Mouse (Mus musculus) hematopoietic stem cell, adult 5-6 weeks (primary cell): ENCODE results near the gene Tpst2. TPM values are rescaled to one million over a fixed set of nuclear protein-coding genes. Genes with fewer than 3 reads are reported as not detected.

Source experiments
- ATAC-seq, 2 experiments: fragments of 125-278 bp in 1 of 2; replicated peaks in 1 of 2; 2 replicates each; pipeline ENCODE4 v1.8.0; 2016 to 2017; ENCODE audit warnings: inconsistent platforms in 2 of 2, mild to moderate bottlenecking in 2 of 2, moderate number of reproducible peaks in 2 of 2, low read depth in 1 of 2, moderate TSS enrichment in 1 of 2; ENCODE audit not compliant: low FRiP score in 2 of 2, poor library complexity in 2 of 2, severe bottlenecking in 2 of 2, insufficient read depth in 1 of 2, low TSS enrichment in 1 of 2
- total RNA-seq: library from RNA; stranded (forward); fragments of 172-1452, 232-1000 nt; gene quantifications from 2 replicates; pipeline ENCODE4 v1.2.3, GENCODE M21; 2017

The Tpst2 gene
- total RNA-seq, 1 experiment from 2014 or later = 41.9 TPM

GRCm38 (mm10) chr5:112337004-112337403, 60.5 kb downstream of the Tpst2 start:
- ATAC-seq = no peak

GRCm38 (mm10) chr5:112339215-112339614, 62.7 kb downstream of the Tpst2 start:
- no peak for ATAC-seq

- ATAC-seq = peak; percentile 44 to 79
These were observed 66.1 kb downstream of the Tpst2 start, which contains the start of the genes Srrd and Hps4 for GRCm38 (mm10) chr5:112342463-112343204. Gene Srrd (minus strand): TSS chr5:112343040. Gene Hps4 (plus strand): TSS chr5:112343083.

GRCm38 (mm10) chr5:112343205-112343595, 66.7 kb downstream of the Tpst2 start:
- peak; percentile 41 to 50; a peak in 3 of 4 replicates for ATAC-seq

GRCm38 (mm10) chr5:112344092-112344960, 67.8 kb downstream of the Tpst2 start:
- ATAC-seq = no peak

GRCm38 (mm10) chr5:112346211-112346965, 69.9 kb downstream of the Tpst2 start:
- ATAC-seq = no peak

DNA sequence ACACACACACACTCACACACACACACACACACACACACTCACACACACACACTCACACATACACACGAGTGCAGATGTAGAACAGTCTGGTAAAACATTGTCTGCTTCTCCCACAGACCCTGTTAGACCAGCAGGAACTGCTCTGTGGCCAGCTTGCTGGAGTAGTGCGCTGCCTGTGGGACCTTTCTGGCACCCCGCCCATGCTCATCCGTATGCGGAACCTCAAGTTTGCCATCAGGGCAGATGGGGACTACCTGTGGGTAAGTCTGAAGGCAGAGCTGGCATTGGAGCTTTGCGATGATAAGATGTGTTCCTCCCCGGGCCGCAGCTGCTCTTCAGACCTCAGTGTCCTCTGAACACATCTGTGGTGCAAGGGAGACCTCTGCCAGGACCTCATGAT, 72.7 kb downstream of the Tpst2 start:
- no peak for ATAC-seq

GRCm38 (mm10) chr5:112355493-112355892, 79.0 kb downstream of the Tpst2 start:
- no peak; a peak in 1 of 4 replicates for ATAC-seq

GRCm38 (mm10) chr5:112355910-112356309, 79.4 kb downstream of the Tpst2 start, which contains the start of gene Gm6583:
Gene Gm6583 (minus strand): TSS chr5:112356033.
- no peak for ATAC-seq

GRCm38 (mm10) chr5:112356322-112356721, 79.8 kb downstream of the Tpst2 start:
- no peak for ATAC-seq

DNA sequence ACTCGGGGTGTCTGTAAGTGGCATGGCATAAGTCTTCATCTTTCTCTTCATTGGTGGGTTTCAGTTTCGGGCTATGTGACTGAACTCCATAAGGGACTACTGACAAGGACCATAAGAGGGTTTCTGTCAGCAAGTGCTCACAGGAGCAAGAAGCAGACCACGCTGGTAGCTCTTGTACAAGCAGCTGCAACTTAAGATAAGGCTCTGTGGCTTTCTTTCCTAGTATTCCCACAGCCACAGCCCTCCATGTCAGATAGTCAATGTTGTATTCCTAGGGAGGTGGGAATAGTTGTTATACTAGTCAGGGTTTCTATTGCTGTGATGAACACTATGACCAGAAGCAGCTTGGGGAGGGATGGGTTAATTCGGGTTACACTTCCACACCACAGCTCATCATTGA, 83.0 kb downstream of the Tpst2 start:
- ATAC-seq = no peak

DNA sequence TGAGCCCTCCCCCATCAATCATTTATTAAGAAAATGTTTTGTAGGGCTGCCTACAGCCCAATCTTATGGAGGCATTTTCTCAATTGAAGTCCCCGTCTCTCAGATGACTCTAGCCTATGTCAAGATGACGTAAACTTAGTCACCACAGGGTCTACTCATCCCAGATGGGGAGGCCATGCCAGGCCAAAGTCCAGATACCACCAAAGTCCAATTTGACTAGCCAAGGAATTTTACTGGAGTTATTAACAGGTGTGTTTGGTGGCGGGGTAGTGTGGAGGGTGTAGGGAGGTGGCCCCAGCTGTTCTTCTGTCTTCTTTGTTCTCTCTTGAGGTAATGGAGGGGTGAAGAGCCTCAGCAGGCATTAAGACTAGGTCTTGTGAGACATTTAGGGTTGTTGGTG, 83.6 kb downstream of the Tpst2 start:
- no peak for ATAC-seq

DNA sequence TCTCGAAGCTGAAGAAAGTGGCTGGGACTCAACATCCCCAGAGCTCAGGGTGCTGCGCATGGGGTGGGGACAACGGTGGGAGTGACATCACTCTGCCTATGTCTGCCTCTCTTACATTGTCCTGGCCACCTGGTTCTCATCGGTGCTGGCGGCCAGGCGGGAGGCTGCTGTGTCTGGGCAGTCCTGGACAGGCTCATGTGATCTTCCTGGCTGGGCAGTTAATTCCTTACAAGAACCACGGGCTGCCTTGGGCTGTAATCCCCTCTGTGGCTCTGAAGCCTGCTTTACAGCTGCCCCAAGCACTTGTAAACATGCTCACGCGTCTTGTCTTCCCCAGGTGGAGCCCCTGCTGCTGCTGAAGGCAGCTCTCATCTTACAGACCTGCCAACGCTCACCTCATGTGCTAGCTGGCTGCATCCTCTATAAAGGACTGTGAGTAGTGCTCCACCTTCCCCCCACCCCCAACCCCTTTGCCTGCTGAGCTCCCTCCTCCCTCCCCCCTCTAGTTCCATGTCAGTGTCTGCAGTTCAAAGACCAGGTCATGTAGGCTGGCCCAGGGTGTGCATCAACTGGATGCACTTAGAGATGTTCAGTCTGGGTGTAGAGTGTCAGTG, 87.8 kb downstream of the Tpst2 start:
- no peak for ATAC-seq

Other genes starting within 250 kb of the Tpst2 start
- gene Cryba4, start 24.2 kb upstream of the Tpst2 start, total RNA-seq = 0.63 TPM in 1 of 2 replicates, not detected in the other
- not detected in 2 replicates for gene Crybb1, start 20.9 kb upstream of the Tpst2 start, total RNA-seq
- 21.5 and 22.2 TPM in 2 replicates for gene Tfip11, start 49.7 kb downstream of the Tpst2 start, total RNA-seq
- 15.5 and 16.5 TPM in 2 replicates for gene Srrd, start 66.3 kb downstream of the Tpst2 start, total RNA-seq
- gene Hps4, start 66.4 kb downstream of the Tpst2 start, total RNA-seq = 11.3 and 12.0 TPM in 2 replicates
- not detected in 2 replicates for gene Gm6583, start 79.3 kb downstream of the Tpst2 start, total RNA-seq
- not detected in 2 replicates for gene Asphd2, start 118.2 kb downstream of the Tpst2 start, total RNA-seq
- gene Gm6588, start 172.7 kb downstream of the Tpst2 start, total RNA-seq = not detected in 2 replicates